Mouse (Mus musculus) adrenal gland, adult 18-20 months (tissue): ENCODE results near the gene Ppp1r14a. TPM values are rescaled to one million over a fixed set of nuclear protein-coding genes. Genes with fewer than 3 reads are reported as not detected.

ENCODE experiments used
- DNase-seq, 2 experiments: peaks; one replicate each; pipeline ENCODE4 v3.0.0; 2021 to 2022; ENCODE audit warnings: low spot score in 2 of 2
- total RNA-seq, 2 experiments: library from RNA; stranded (reverse); gene quantifications; 1 replicate in 1 of 2; 2 replicates in 1 of 2; pipeline ENCODE4 v1.2.3; 2021

The Ppp1r14a gene
- total RNA-seq, 2 experiments from 2014 or later = 4.8 TPM

GRCm38 (mm10) chr7:29319337-29320307 is 30.5 kb downstream of the Ppp1r14a start:
- DNase-seq = no peak

GRCm38 (mm10) chr7:29327087-29327486 is 38.0 kb downstream of the Ppp1r14a start:
- DNase-seq = no peak

- no peak for DNase-seq
These were observed 39.9 kb downstream of the Ppp1r14a start for GRCm38 (mm10) chr7:29328984-29329383.

GRCm38 (mm10) chr7:29334156-29334555 is 45.0 kb downstream of the Ppp1r14a start:
- no peak for DNase-seq

GRCm38 (mm10) chr7:29335276-29335675 is 46.2 kb downstream of the Ppp1r14a start:
- no peak for DNase-seq

- DNase-seq = no peak
These were observed 46.9 kb downstream of the Ppp1r14a start for GRCm38 (mm10) chr7:29335841-29336671.

GRCm38 (mm10) chr7:29336795-29337319 is 47.7 kb downstream of the Ppp1r14a start:
- DNase-seq = no peak

- DNase-seq = no peak
These were observed 48.7 kb downstream of the Ppp1r14a start for GRCm38 (mm10) chr7:29337766-29338165.

GRCm38 (mm10) chr7:29338351-29338919 is 49.3 kb downstream of the Ppp1r14a start:
- DNase-seq = no peak

GRCm38 (mm10) chr7:29338984-29339679 is 50.0 kb downstream of the Ppp1r14a start:
- DNase-seq = no peak

GRCm38 (mm10) chr7:29340247-29340646 is 51.1 kb downstream of the Ppp1r14a start:
- DNase-seq = no peak

GRCm38 (mm10) chr7:29340838-29341237 is 51.7 kb downstream of the Ppp1r14a start:
- no peak for DNase-seq

- DNase-seq = no peak
These were observed 52.6 kb downstream of the Ppp1r14a start for GRCm38 (mm10) chr7:29341722-29342121.

- DNase-seq = no peak
These were observed 53.5 kb downstream of the Ppp1r14a start for GRCm38 (mm10) chr7:29342489-29343092.

Other genes with a start within 250 kb of the Ppp1r14a start
- gene Ryr1, start 164.1 kb upstream of the Ppp1r14a start, total RNA-seq = 1 to 10 TPM in 1 of 2 experiments, under 1 TPM in 1; 0.23 to 1.0 TPM
- gene Rasgrp4, start 154.5 kb upstream of the Ppp1r14a start, total RNA-seq = 1 to 10 TPM; 1.4 to 1.9 TPM
- 1 to 10 TPM; 9.1 to 9.8 TPM for gene Fam98c, start 133.1 kb upstream of the Ppp1r14a start, total RNA-seq
- under 1 TPM; 0.64 to 0.83 TPM for gene Ggn, start 119.1 kb upstream of the Ppp1r14a start, total RNA-seq
- 1 to 10 TPM; 5.3 to 7.0 TPM for gene Spred3, start 118.9 kb upstream of the Ppp1r14a start, total RNA-seq
- 100 to 1,000 TPM; 180 to 223 TPM for gene Psmd8, start 108.6 kb upstream of the Ppp1r14a start, total RNA-seq
- gene Catsperg1, start 75.3 kb upstream of the Ppp1r14a start, total RNA-seq = under 1 TPM; 0.66 to 0.90 TPM
- gene Kcnk6, start 56.8 kb upstream of the Ppp1r14a start, total RNA-seq = 1 to 10 TPM; 1.7 to 2.6 TPM
- 10 to 100 TPM; 45.5 to 64.9 TPM for gene Yif1b, start 51.0 kb upstream of the Ppp1r14a start, total RNA-seq
- 1 to 10 TPM; 1.8 to 2.8 TPM for gene 2200002D01Rik, start 40.8 kb upstream of the Ppp1r14a start, total RNA-seq
- gene Spint2, start 7.4 kb upstream of the Ppp1r14a start, total RNA-seq = 10 to 100 TPM; 48.4 to 83.8 TPM
- 1 to 10 TPM; 1.8 to 4.5 TPM for gene Dpf1, start 14.6 kb downstream of the Ppp1r14a start, total RNA-seq
- 10 to 100 TPM; 23.5 to 42.5 TPM for gene Sipa1l3, start 229.3 kb downstream of the Ppp1r14a start, total RNA-seq